Mouse (Mus musculus): Measurements from ENCODE around the gene Dbndd2. TPM values are rescaled to one million over a fixed set of nuclear protein-coding genes. Genes with fewer than 3 reads are reported as not detected.

The Dbndd2 gene
- total and polyA plus RNA-seq, 3 experiments, result 6.9 to 11.9 TPM; not detected in 1

- TF ChIP-seq SIN3A (IDR thresholded peaks at IDR 0.05; ENCODE audit: low read length), result 0 out of 2 replicates have a peak, but pooled peaks have one; percentile 15
- TF ChIP-seq POLR2A (IDR thresholded peaks at IDR 0.05; ENCODE audit: control insufficient read depth in 1 of 2, insufficient read depth in 1 of 2, low read depth in 1 of 2, low read length in 2 of 2, poor library complexity in 1 of 2), result no peak
- peaks cover 0 to 25% of the 10 kb centered on the region in 2 experiments; a peak in 2 of 4 replicates for H3K36me3 ChIP-seq (ENCODE audit: control insufficient read depth in 1 of 2, insufficient read depth in 2 of 2, low read length in 2 of 2)
Observed at GRCm38 (mm10) chr2:164465161-164465560, 20.7 kb upstream of the Dbndd2 start.

GRCm38 (mm10) chr2:164466787-164467186, 19.1 kb upstream of the Dbndd2 start:
- H3K27ac ChIP-seq (ENCODE audit: control insufficient read depth, low read depth, low read length), result peak overlapping the region; percentile 88
- peaks cover 14 to 22% of the 10 kb centered on the region in 2 experiments; a peak in 3 of 4 replicates for H3K4me1 ChIP-seq (ENCODE audit: control insufficient read depth in 1 of 2, insufficient read depth in 2 of 2, low read length in 2 of 2)
- no peaks in the 10 kb centered on the region for H3K9me3 ChIP-seq (replicated peaks; ENCODE audit: insufficient read depth, low read length)
- H3K27me3 ChIP-seq (ENCODE audit: control insufficient read depth in 1 of 2, insufficient read depth in 2 of 2, low read length in 2 of 2), result no peaks in the 10 kb centered on the region
- peak overlapping the region; percentile 31 for H3K9ac ChIP-seq (ENCODE audit: control insufficient read depth, low read depth, low read length, poor library complexity, severe bottlenecking)
- DNase-seq (ENCODE audit: low read depth, low spot score), result peak; percentile 84
- H3K36me3 ChIP-seq (ENCODE audit: control insufficient read depth in 1 of 2, insufficient read depth in 2 of 2, low read length in 2 of 2), result peaks cover 0 to 25% of the 10 kb centered on the region in 2 experiments; a peak in 2 of 4 replicates
- 0 out of 4 replicates have a peak overlapping the region, but pooled peaks of 1 of the 2 experiments have one; percentile 8 for H3K4me3 ChIP-seq (ENCODE audit: control insufficient read depth in 1 of 2, insufficient read depth in 1 of 2, low read depth in 2 of 2, low read length in 2 of 2)
- H3K79me2 ChIP-seq (ENCODE audit: control insufficient read depth, insufficient read depth, low read length, poor library complexity), result peaks cover 12% of the 10 kb centered on the region
- TF ChIP-seq TAL1 (IDR thresholded peaks at IDR 0.05; ENCODE audit: low read length) (peak; percentile 35; the same call in 1 of the 2 replicates), HCFC1 (IDR thresholded peaks at IDR 0.05; ENCODE audit: low read depth, low read length) (peak; percentile 55; the same call in 1 of the 2 replicates), CTCF (IDR thresholded peaks at IDR 0.05 in 2 of 3, conservative IDR thresholded peaks at IDR 0.05 in 1 of 3; ENCODE audit: control insufficient read depth in 1 of 3, insufficient read depth in 1 of 3, low read depth in 2 of 3, low read length in 3 of 3, poor library complexity in 1 of 3, severe bottlenecking in 1 of 3) (no peak), ZMIZ1 (IDR thresholded peaks at IDR 0.05; ENCODE audit: low read depth, low read length) (0 out of 2 replicates have a peak, but pooled peaks have one; percentile 16), MYC (IDR thresholded peaks at IDR 0.05; ENCODE audit: low read depth, low read length) (0 out of 2 replicates have a peak, but pooled peaks have one; percentile 24), POLR2AphosphoS5 (IDR thresholded peaks at IDR 0.05; ENCODE audit: borderline replicate concordance, low read depth, low read length) (no peak), MAZ (IDR thresholded peaks at IDR 0.05; ENCODE audit: low read depth, low read length) (no peak), ZNF384 (IDR thresholded peaks at IDR 0.05; ENCODE audit: low read depth, low read length) (no peak), ETS1 (IDR thresholded peaks at IDR 0.05; ENCODE audit: low read depth, low read length) (peak; percentile 78), ELF1 (IDR thresholded peaks at IDR 0.05; ENCODE audit: low read depth, low read length) (no peak), RAD21 (IDR thresholded peaks at IDR 0.05; ENCODE audit: low read depth, low read length) (no peak), MYB (IDR thresholded peaks at IDR 0.05; ENCODE audit: low read depth, low read length) (peak; percentile 65), CHD1 (IDR thresholded peaks at IDR 0.05; ENCODE audit: low read depth, low read length) (no peak), POLR2A (IDR thresholded peaks at IDR 0.05; ENCODE audit: control insufficient read depth in 1 of 2, insufficient read depth in 1 of 2, low read depth in 1 of 2, low read length in 2 of 2, poor library complexity in 1 of 2) (no peak), KAT2A (conservative IDR thresholded peaks at IDR 0.05; ENCODE audit: low read depth, low read length) (no peak), EP300 (IDR thresholded peaks at IDR 0.05; ENCODE audit: low read depth in 1 of 2, low read length in 2 of 2) (peak; percentile 55 to 86), JUND (IDR thresholded peaks at IDR 0.05; ENCODE audit: low read depth, low read length) (no peak), SMC3 (IDR thresholded peaks at IDR 0.05; ENCODE audit: low read depth, low read length) (no peak), UBTF (IDR thresholded peaks at IDR 0.05; ENCODE audit: borderline replicate concordance, insufficient read depth, low read depth, low read length) (no peak), USF2 (IDR thresholded peaks at IDR 0.05; ENCODE audit: borderline replicate concordance in 1 of 2, insufficient read depth in 1 of 2, low read depth in 1 of 2, low read length in 2 of 2) (no peak), MAFK (IDR thresholded peaks at IDR 0.05; ENCODE audit: borderline replicate concordance, low read depth, low read length) (no peak), NRF1 (IDR thresholded peaks at IDR 0.05; ENCODE audit: insufficient read depth, low read depth, low read length, poor library complexity, severe bottlenecking) (peak; percentile 47; the same call in 1 of the 2 replicates), BHLHE40 (IDR thresholded peaks at IDR 0.05; ENCODE audit: borderline replicate concordance, low read depth, low read length) (peak; percentile 71; the same call in 1 of the 2 replicates), ZKSCAN1 (IDR thresholded peaks at IDR 0.05; ENCODE audit: low read depth, low read length) (no peak), MAX (IDR thresholded peaks at IDR 0.05; ENCODE audit: low read length) (peak; percentile 76), SIN3A (IDR thresholded peaks at IDR 0.05; ENCODE audit: low read length) (peak; percentile 85), TCF12 (IDR thresholded peaks at IDR 0.05; ENCODE audit: low read depth, low read length) (peak; percentile 70), MXI1 (IDR thresholded peaks at IDR 0.05; ENCODE audit: low read depth, low read length) (peak; percentile 91), RCOR1 (IDR thresholded peaks at IDR 0.05; ENCODE audit: low read depth, low read length) (no peak), E2F4 (IDR thresholded peaks at IDR 0.05; ENCODE audit: borderline replicate concordance, low read depth, low read length) (no peak)

More at GRCm38 (mm10) chr2:164465161-164465560, 20.7 kb upstream of the Dbndd2 start:
- no peak overlapping the region for H3K4me3 ChIP-seq (ENCODE audit: control insufficient read depth in 1 of 2, insufficient read depth in 1 of 2, low read depth in 2 of 2, low read length in 2 of 2)
- peaks cover 15 to 24% of the 10 kb centered on the region in 2 experiments; a peak in 3 of 4 replicates for H3K4me1 ChIP-seq (ENCODE audit: control insufficient read depth in 1 of 2, insufficient read depth in 2 of 2, low read length in 2 of 2)
- no peaks in the 10 kb centered on the region for H3K27me3 ChIP-seq (ENCODE audit: control insufficient read depth in 1 of 2, insufficient read depth in 2 of 2, low read length in 2 of 2)
- H3K9me3 ChIP-seq (replicated peaks; ENCODE audit: insufficient read depth, low read length), result no peaks in the 10 kb centered on the region
- no peak overlapping the region for H3K27ac ChIP-seq (ENCODE audit: control insufficient read depth, low read depth, low read length)
- peaks cover 21% of the 10 kb centered on the region for H3K79me2 ChIP-seq (ENCODE audit: control insufficient read depth, insufficient read depth, low read length, poor library complexity)
- no peak for DNase-seq (ENCODE audit: low read depth, low spot score)
- H3K9ac ChIP-seq (ENCODE audit: control insufficient read depth, low read depth, low read length, poor library complexity, severe bottlenecking), result no peak overlapping the region
